Mouse (Mus musculus): ENCODE data around the gene Sorbs1. TPM values are rescaled to one million over a fixed set of nuclear protein-coding genes. Genes with fewer than 3 reads are reported as not detected.
A peak's percentile ranks its signal among the peaks of the same experiment; 100 is the strongest.
"Not testable (repeated sequence)": the region's sequence is repeated elsewhere in the genome, so short reads cannot be mapped to it uniquely, and the experiment has no call there.

The Sorbs1 gene
- 100 to 1,000 TPM; 124 to 140 TPM for total RNA-seq (2021)

- DNase-seq (ENCODE audit: low spot score in 2 of 2) = peak; percentile 94 to 98
- intact Hi-C loops (cut with DNase I) = loop anchor here (2.0 to 5.0 kb wide), 3 partner anchors 43 to 121 kb away; no protein-coding TSS in a partner anchor
Measured at GRCm38 (mm10) chr19:40513632-40514078, at the start of gene Sorbs1. TSS of gene Sorbs1 (minus strand) at chr19:40513779.

- intact Hi-C loops (cut with DNase I) = not testable (repeated sequence)
Measured at GRCm38 (mm10) chr19:40561521-40561920, 47.9 kb upstream of the Sorbs1 start.

GRCm38 (mm10) chr19:40556029-40556428, 42.5 kb upstream of the Sorbs1 start:
- intact Hi-C loops (cut with DNase I) = no loop called here
- no peak for DNase-seq (ENCODE audit: low spot score in 2 of 2)

More at GRCm38 (mm10) chr19:40561521-40561920, 47.9 kb upstream of the Sorbs1 start:
- DNase-seq (ENCODE audit: low spot score in 2 of 2) = not testable (repeated sequence)

GRCm38 (mm10) chr19:40555136-40555535, 41.6 kb upstream of the Sorbs1 start:
- intact Hi-C loops (cut with DNase I) = no loop called here
- DNase-seq (ENCODE audit: low spot score in 2 of 2) = no peak

- intact Hi-C loops (cut with DNase I) = no loop called here
- no peak for DNase-seq (ENCODE audit: low spot score in 2 of 2)
Measured at GRCm38 (mm10) chr19:40554343-40554742, 40.8 kb upstream of the Sorbs1 start.

- peak in 1 of 2 experiments; percentile 36 for DNase-seq (ENCODE audit: low spot score in 2 of 2)
- intact Hi-C loops (cut with DNase I) = no loop called here
Measured at GRCm38 (mm10) chr19:40553849-40554248, 40.3 kb upstream of the Sorbs1 start.

- DNase-seq (ENCODE audit: low spot score in 2 of 2) = no peak
- intact Hi-C loops (cut with DNase I) = no loop called here
Measured at GRCm38 (mm10) chr19:40553014-40553789, 39.6 kb upstream of the Sorbs1 start.

GRCm38 (mm10) chr19:40549516-40550135, 36.0 kb upstream of the Sorbs1 start:
- intact Hi-C loops (cut with DNase I) = loop anchor here (10.0 kb wide), 1 partner anchor 1565 kb away; no protein-coding TSS in a partner anchor
- DNase-seq (ENCODE audit: low spot score in 2 of 2) = peak in 1 of 2 experiments; percentile 28

- no peak for DNase-seq (ENCODE audit: low spot score in 2 of 2)
- intact Hi-C loops (cut with DNase I) = loop anchor here (10.0 kb wide), 1 partner anchor 1564 kb away; no protein-coding TSS in a partner anchor
Measured at GRCm38 (mm10) chr19:40548796-40549515, 35.4 kb upstream of the Sorbs1 start.

GRCm38 (mm10) chr19:40548386-40548785, 34.8 kb upstream of the Sorbs1 start:
- intact Hi-C loops (cut with DNase I) = loop anchor here (10.0 kb wide), 1 partner anchor 1564 kb away; no protein-coding TSS in a partner anchor
- no peak for DNase-seq (ENCODE audit: low spot score in 2 of 2)

GRCm38 (mm10) chr19:40544856-40545255, 31.3 kb upstream of the Sorbs1 start:
- peak; percentile 70 to 78 for DNase-seq (ENCODE audit: low spot score in 2 of 2)
- intact Hi-C loops (cut with DNase I) = loop anchor here (1.0 to 10.0 kb wide), 3 partner anchors 154 to 1560 kb away; no protein-coding TSS in a partner anchor

- no peak for DNase-seq (ENCODE audit: low spot score in 2 of 2)
- intact Hi-C loops (cut with DNase I) = loop anchor here (10.0 kb wide), 1 partner anchor 1558 kb away; no protein-coding TSS in a partner anchor
Measured at GRCm38 (mm10) chr19:40542776-40543175, 29.2 kb upstream of the Sorbs1 start.

GRCm38 (mm10) chr19:40536526-40536925, 22.9 kb upstream of the Sorbs1 start:
- intact Hi-C loops (cut with DNase I) = no loop called here

GRCm38 (mm10) chr19:40532525-40532924, 18.9 kb upstream of the Sorbs1 start:
- DNase-seq (ENCODE audit: low spot score in 2 of 2) = no peak
- intact Hi-C loops (cut with DNase I) = no loop called here

More at GRCm38 (mm10) chr19:40536526-40536925, 22.9 kb upstream of the Sorbs1 start:
- no peak for DNase-seq (ENCODE audit: low spot score in 2 of 2)

GRCm38 (mm10) chr19:40530323-40530722, 16.7 kb upstream of the Sorbs1 start:
- intact Hi-C loops (cut with DNase I) = no loop called here
- no peak for DNase-seq (ENCODE audit: low spot score in 2 of 2)

- intact Hi-C loops (cut with DNase I) = no loop called here
- DNase-seq (ENCODE audit: low spot score in 2 of 2) = no peak
Measured at GRCm38 (mm10) chr19:40528254-40528653, 14.7 kb upstream of the Sorbs1 start.

GRCm38 (mm10) chr19:40526367-40527014, 12.9 kb upstream of the Sorbs1 start:
- intact Hi-C loops (cut with DNase I) = no loop called here
- peak in 1 of 2 experiments; percentile 53 for DNase-seq (ENCODE audit: low spot score in 2 of 2)

- no peak for DNase-seq (ENCODE audit: low spot score in 2 of 2)
- intact Hi-C loops (cut with DNase I) = no loop called here
Measured at GRCm38 (mm10) chr19:40523431-40524005, 9.9 kb upstream of the Sorbs1 start.

GRCm38 (mm10) chr19:40520403-40520802, 6.8 kb upstream of the Sorbs1 start:
- DNase-seq (ENCODE audit: low spot score in 2 of 2) = no peak

More at GRCm38 (mm10) chr19:40520403-40520802, 6.8 kb upstream of the Sorbs1 start:
- intact Hi-C loops (cut with DNase I) = no loop called here
